Mouse (Mus musculus) CH12.LX (cell line): ENCODE measurements around the gene Nsf. TPM values are rescaled to one million over a fixed set of nuclear protein-coding genes. Genes with fewer than 3 reads are reported as not detected.

Source experiments
- DNase-seq: peaks from one replicate; pipeline ENCODE4 v3.0.0-alpha.2; 2013; ENCODE audit errors: extremely low read depth
- H3K27ac ChIP-seq: 2 replicates; pipeline ENCODE4 v1.5.1; 2012; ENCODE audit warnings: low read depth, mild to moderate bottlenecking, control low read depth, moderate library complexity; ENCODE audit not compliant: insufficient read depth
- H3K27me3 ChIP-seq: replicated peaks from 2 replicates; pipeline ENCODE3; 2012; ENCODE audit warnings: inconsistent platforms
- H3K36me3 ChIP-seq, 2 experiments: replicated peaks in 1 of 2; 2 replicates each; pipeline versions ENCODE3 to v1.6.1; 2012; ENCODE audit warnings: inconsistent platforms in 1 of 2, low read length in 1 of 2, mild to moderate bottlenecking in 1 of 2, mixed read lengths in 1 of 2, moderate library complexity in 1 of 2; ENCODE audit not compliant: control insufficient read depth in 1 of 2, insufficient read depth in 1 of 2
- H3K4me1 ChIP-seq, 2 experiments: 2 replicates each; pipeline ENCODE4 v1.6.1; 2012; ENCODE audit warnings: inconsistent platforms in 1 of 2, moderate library complexity in 1 of 2; ENCODE audit not compliant: insufficient read depth in 2 of 2, control insufficient read depth in 1 of 2
- H3K4me2 ChIP-seq: 2 replicates; pipeline ENCODE4 v1.6.1; 2012; ENCODE audit warnings: low read depth, mild to moderate bottlenecking, control low read depth; ENCODE audit not compliant: poor library complexity, insufficient read depth, severe bottlenecking
- H3K4me3 ChIP-seq, 3 experiments: fragments of 150-350 bp in 1 of 3; sonication (generic) in 1 of 3; replicated peaks in 1 of 3; 2 replicates each; pipeline versions ENCODE3 to v1.5.1; 2011 to 2012; ENCODE audit warnings: low read depth in 2 of 3, low read length in 2 of 3, mild to moderate bottlenecking in 2 of 3, moderate library complexity in 2 of 3, control low read depth in 1 of 3, improper control_type of control experiment in 1 of 3, inconsistent platforms in 1 of 3, mixed read lengths in 1 of 3; ENCODE audit not compliant: poor library complexity in 1 of 3
- H3K79me2 ChIP-seq: replicated peaks from 2 replicates; pipeline ENCODE4 v1.6.1; 2012; ENCODE audit warnings: mild to moderate bottlenecking, moderate library complexity; ENCODE audit not compliant: control insufficient read depth, poor library complexity, insufficient read depth, severe bottlenecking; ENCODE audit errors: extremely low read depth
- H3K9ac ChIP-seq: 2 replicates; pipeline ENCODE4 v1.6.1; 2012; ENCODE audit warnings: low read depth, mild to moderate bottlenecking, control low read depth, moderate library complexity; ENCODE audit not compliant: insufficient read depth
- H3K9me3 ChIP-seq: replicated peaks from 2 replicates; pipeline ENCODE3; 2012; ENCODE audit warnings: low read length, inconsistent platforms, mixed read lengths
- CHD2 ChIP-seq: IDR thresholded peaks from 2 replicates; pipeline ENCODE4 v1.6.1; 2011; ENCODE audit warnings: low read length, improper control_type of control experiment
- E2F4 ChIP-seq: IDR thresholded peaks from 2 replicates; pipeline ENCODE4 v1.6.1; 2011; ENCODE audit warnings: low read depth, low read length, improper control_type of control experiment; ENCODE audit not compliant: insufficient replicate concordance
- ELF1 ChIP-seq: IDR thresholded peaks from 2 replicates; pipeline ENCODE4 v1.6.1; 2014; ENCODE audit warnings: low read depth, mild to moderate bottlenecking, inconsistent platforms, low read length, improper control_type of control experiment
- ETS1 ChIP-seq: conservative IDR thresholded peaks from 2 replicates; pipeline ENCODE4 v1.6.1; 2012; ENCODE audit warnings: low read depth, mild to moderate bottlenecking, inconsistent platforms, low read length, improper control_type of control experiment, moderate library complexity
- HCFC1 ChIP-seq: IDR thresholded peaks from 2 replicates; pipeline ENCODE4 v1.6.1; 2012; ENCODE audit warnings: low read depth, mild to moderate bottlenecking, inconsistent platforms, low read length, improper control_type of control experiment
- IRF4 ChIP-seq: IDR thresholded peaks from 2 replicates; pipeline ENCODE4 v1.6.1; 2014; ENCODE audit warnings: low read depth, mild to moderate bottlenecking, inconsistent platforms, low read length, improper control_type of control experiment
- JUN ChIP-seq: IDR thresholded peaks from 2 replicates; pipeline ENCODE4 v1.6.1; 2011; ENCODE audit warnings: low read depth, mild to moderate bottlenecking, low read length, improper control_type of control experiment, moderate library complexity; ENCODE audit not compliant: insufficient read depth
- KAT2A ChIP-seq: IDR thresholded peaks from 2 replicates; pipeline ENCODE4 v1.6.1; 2012; ENCODE audit warnings: low read length, improper control_type of control experiment, inconsistent platforms; ENCODE audit not compliant: insufficient replicate concordance
- MAFK ChIP-seq: IDR thresholded peaks from 2 replicates; pipeline ENCODE4 v1.6.1; 2011; ENCODE audit warnings: low read length, improper control_type of control experiment; ENCODE audit not compliant: insufficient replicate concordance
- MAX ChIP-seq: IDR thresholded peaks from 2 replicates; pipeline ENCODE4 v1.6.1; 2011; ENCODE audit warnings: low read length, improper control_type of control experiment
- MEF2A ChIP-seq: IDR thresholded peaks from 2 replicates; pipeline ENCODE4 v1.6.1; 2014; ENCODE audit warnings: low read depth, mild to moderate bottlenecking, inconsistent platforms, low read length, improper control_type of control experiment, borderline replicate concordance
- MYC ChIP-seq: IDR thresholded peaks from 2 replicates; pipeline ENCODE4 v1.6.1; 2011; ENCODE audit warnings: low read depth, mild to moderate bottlenecking, improper control_type of control experiment, low read length
- NELFE ChIP-seq: IDR thresholded peaks from 2 replicates; pipeline ENCODE4 v1.6.1; 2011; ENCODE audit warnings: low read depth, low read length, improper control_type of control experiment
- NRF1 ChIP-seq: IDR thresholded peaks from 2 replicates; pipeline ENCODE4 v1.6.1; 2014; ENCODE audit warnings: low read depth, mild to moderate bottlenecking, inconsistent platforms, low read length, improper control_type of control experiment, moderate library complexity
- POLR2A ChIP-seq: IDR thresholded peaks from 2 replicates; pipeline ENCODE4 v1.6.1; 2011; ENCODE audit warnings: low read depth, mild to moderate bottlenecking, improper control_type of control experiment, low read length
- RCOR1 ChIP-seq: conservative IDR thresholded peaks from 2 replicates; pipeline ENCODE4 v1.6.1; 2012; ENCODE audit warnings: low read depth, mild to moderate bottlenecking, inconsistent platforms, low read length, improper control_type of control experiment
- SMC3 ChIP-seq: IDR thresholded peaks from 2 replicates; pipeline ENCODE4 v1.6.1; 2011; ENCODE audit warnings: low read depth, low read length, improper control_type of control experiment
- TBP ChIP-seq: conservative IDR thresholded peaks from 2 replicates; pipeline ENCODE4 v1.6.1; 2011; ENCODE audit warnings: low read depth, low read length, improper control_type of control experiment
- UBTF ChIP-seq: IDR thresholded peaks from 2 replicates; pipeline ENCODE4 v1.6.1; 2012; ENCODE audit warnings: low read depth, mild to moderate bottlenecking, inconsistent platforms, low read length, improper control_type of control experiment, moderate library complexity
- USF1 ChIP-seq: IDR thresholded peaks from 2 replicates; pipeline ENCODE4 v1.6.1; 2014; ENCODE audit warnings: low read depth, mild to moderate bottlenecking, inconsistent platforms, low read length, improper control_type of control experiment
- USF2 ChIP-seq: conservative IDR thresholded peaks from 2 replicates; pipeline ENCODE4 v1.6.1; 2011; ENCODE audit warnings: low read depth, low read length, improper control_type of control experiment
- ZKSCAN1 ChIP-seq: IDR thresholded peaks from 2 replicates; pipeline ENCODE4 v1.6.1; 2012; ENCODE audit warnings: low read depth, inconsistent platforms, low read length, improper control_type of control experiment, borderline replicate concordance
- ZNF384 ChIP-seq: IDR thresholded peaks from 2 replicates; pipeline ENCODE4 v1.6.1; 2012; ENCODE audit warnings: low read depth, low read length, improper control_type of control experiment, inconsistent platforms
- dilution Hi-C: fragments of 300-500 bp; cut with MboI; formaldehyde crosslinking; loops from 2 replicates; pipeline ENCODE4 v1.14.3; 2020; ENCODE audit warnings: low sequenced_read_pairs; ENCODE audit not compliant: extremely low pct_unique_long_range_greater_than_20kb, extremely low pct_ligation_motif_present
- in situ Hi-C: fragments of 300-500 bp; cut with MboI; formaldehyde crosslinking; loops from 3 replicates; pipeline ENCODE4 v1.14.3; 2019; ENCODE audit warnings: low sequenced_read_pairs, low pct_ligation_motif_present, low pct_unique_long_range_greater_than_20kb, mixed read lengths
- polyA plus RNA-seq: library from polyadenylated mRNA; unstranded; fragments of >175 nt; gene quantifications from 2 replicates; pipeline ENCODE4 v1.2.1, GENCODE M21; 2012; ENCODE audit warnings: low read depth; ENCODE audit not compliant: insufficient read length
- total RNA-seq, 2 experiments: library from RNA; depleted of rRNA; stranded (reverse); fragments of 300-350 nt in 1 of 2; fragments of >200 nt in 1 of 2; gene quantifications; 2 replicates each; pipeline ENCODE4 v1.2.3; 2012 to 2014

Gene Nsf
- total and polyA plus RNA-seq, 3 experiments = 48.1 to 99.3 (median 50.9) TPM

DNA sequence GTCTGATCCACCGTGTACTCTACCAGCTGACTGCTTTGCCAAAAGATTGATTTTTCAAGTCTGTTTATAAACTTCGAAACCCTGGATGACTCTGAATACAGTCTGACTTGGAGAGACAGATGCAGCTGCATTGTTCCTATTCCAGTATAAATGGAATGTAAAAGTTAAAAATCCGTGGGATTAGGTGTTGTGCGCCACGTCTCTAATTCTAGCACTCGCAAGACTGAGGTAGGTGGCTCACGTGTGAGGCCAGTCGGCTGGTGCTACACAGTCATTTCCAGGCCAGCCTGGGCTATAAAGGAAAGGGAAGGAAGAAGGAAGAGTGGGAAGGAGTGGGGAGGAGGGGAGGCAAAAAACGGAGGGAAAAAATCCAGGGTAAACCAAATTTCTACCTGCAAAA lies 48.4 kb downstream of the Nsf start:
- dilution Hi-C loops (no loop called here), in situ Hi-C loops (no loop called here)
- Histone ChIP-seq H3K79me2 (no peaks in the 10 kb centered on the region), H3K9ac (no peak overlapping the region), H3K27ac (no peak overlapping the region), H3K4me2 (no peak overlapping the region), H3K4me3 (no peak overlapping the region), H3K9me3 (no peaks in the 10 kb centered on the region), H3K27me3 (no peaks in the 10 kb centered on the region), H3K36me3 (peaks cover 34 to 97% of the 10 kb centered on the region in 2 experiments), H3K4me1 (no peaks in the 10 kb centered on the region)
- TF ChIP-seq ZNF384 (no peak), UBTF (no peak), CHD2 (no peak), USF2 (no peak), POLR2A (no peak), HCFC1 (no peak), TBP (no peak), ELF1 (no peak), MAFK (no peak), E2F4 (no peak), KAT2A (no peak), JUN (no peak), MAX (no peak)
- no peak for DNase-seq

DNA sequence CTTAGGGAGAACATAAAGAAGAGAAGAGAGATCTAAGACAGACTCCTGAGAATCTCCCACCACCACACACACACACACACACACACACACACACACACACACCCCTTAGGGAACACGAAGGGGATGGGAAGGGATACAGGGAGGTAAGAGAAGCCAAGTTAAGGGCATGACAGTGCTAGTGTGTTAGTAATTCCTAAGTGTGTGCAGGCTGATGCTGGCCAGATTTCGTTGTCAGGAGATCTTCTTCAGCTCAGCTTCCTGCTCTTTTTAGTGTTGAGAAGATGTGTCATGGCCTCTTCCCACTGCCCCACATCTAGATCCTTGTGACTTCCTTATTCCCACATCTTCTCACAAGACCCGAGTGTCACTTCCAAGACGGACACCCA lies 52.3 kb downstream of the Nsf start:
- H3K4me2 ChIP-seq = no peak overlapping the region
- H3K4me1 ChIP-seq = peaks cover 0 to 4% of the 10 kb centered on the region in 2 experiments; a peak in 2 of 4 replicates
- no peak overlapping the region for H3K9ac ChIP-seq
- in situ Hi-C loops (no loop called here), dilution Hi-C loops (no loop called here)
- H3K9me3 ChIP-seq = no peaks in the 10 kb centered on the region
- H3K4me3 ChIP-seq = no peak overlapping the region
- H3K79me2 ChIP-seq = no peaks in the 10 kb centered on the region
- H3K27ac ChIP-seq = no peak overlapping the region
- H3K27me3 ChIP-seq = no peaks in the 10 kb centered on the region
- H3K36me3 ChIP-seq = peaks cover 18 to 92% of the 10 kb centered on the region in 2 experiments
- no peak for TF ChIP-seq USF2
- TF ChIP-seq MYC = no peak
- no peak for TF ChIP-seq POLR2A
- TF ChIP-seq SMC3 = no peak
- TF ChIP-seq MEF2A = no peak
- TF ChIP-seq ETS1 = no peak
- TF ChIP-seq USF1 = no peak
- no peak for TF ChIP-seq NELFE
- TF ChIP-seq IRF4 = no peak
- TF ChIP-seq NRF1 = no peak
- no peak for TF ChIP-seq RCOR1
- TF ChIP-seq ZKSCAN1 = no peak
- no peak for TF ChIP-seq JUN
- no peak for DNase-seq
